ENCODE assay signal across 8 mouse cellular contexts in genomic region chr12:44330216-44330719, GRCm38 (mm10). TPM values are rescaled to one million over a fixed set of nuclear protein-coding genes. Genes with fewer than 3 reads are reported as not detected.
DNase-seq lines count a peak whose midpoint lies in the region; ATAC-seq lines count a peak whose summit lies in the region.

No protein-coding gene starts in this region.

- ATAC-seq in forebrain, embryonic 16.5 days: peak; percentile 51
- 0 out of 2 replicates have a peak, but pooled peaks have one; percentile 24 for ATAC-seq in midbrain, embryonic 12.5 days (ENCODE audit: low FRiP score, low read depth)

- no peaks in the 10 kb centered on the region for H3K9me3 ChIP-seq in forebrain, embryonic 16.5 days (ENCODE audit: control insufficient read depth, low read length)
- H3K9me3 ChIP-seq in midbrain, embryonic 12.5 days: no peaks in the 10 kb centered on the region

- H3K4me3 ChIP-seq in forebrain, embryonic 16.5 days (replicated peaks; ENCODE audit: low read length): peak overlapping the region; percentile 93
- peak overlapping the region; percentile 81 for H3K4me3 ChIP-seq in midbrain, embryonic 12.5 days

- H3K4me1 ChIP-seq in forebrain, embryonic 16.5 days (replicated peaks; ENCODE audit: control insufficient read depth, insufficient read depth, low read length): peaks cover 28% of the 10 kb centered on the region
- H3K4me1 ChIP-seq in midbrain, embryonic 12.5 days: peaks cover 27% of the 10 kb centered on the region

- peak overlapping the region; percentile 91 for H3K27ac ChIP-seq in forebrain, embryonic 16.5 days (ENCODE audit: low read length)
- H3K27ac ChIP-seq in midbrain, embryonic 12.5 days (replicated peaks): peak overlapping the region; percentile 94

- peak overlapping the region; percentile 75 for H3K4me2 ChIP-seq in forebrain, embryonic 16.5 days (ENCODE audit: low read length)
- peak overlapping the region; percentile 77 for H3K4me2 ChIP-seq in midbrain, embryonic 12.5 days (replicated peaks)

- H3K36me3 ChIP-seq in forebrain, embryonic 16.5 days (ENCODE audit: control insufficient read depth, insufficient read depth): no peaks in the 10 kb centered on the region
- H3K36me3 ChIP-seq in midbrain, embryonic 12.5 days: no peaks in the 10 kb centered on the region

- H3K27me3 ChIP-seq in forebrain, embryonic 16.5 days (replicated peaks; ENCODE audit: control insufficient read depth, insufficient read depth, low read length): no peaks in the 10 kb centered on the region
- 0 out of 2 replicates have a peak, but pooled peaks cover 4% of the 10 kb centered on the region for H3K27me3 ChIP-seq in midbrain, embryonic 12.5 days

- DNase-seq in layer of hippocampus, postnatal 36 days: peak; percentile 28 to 35
- DNase-seq in layer of hippocampus, adult 8-10 months (ENCODE audit: low spot score in 2 of 2): no peak
- peak; percentile 30 for DNase-seq in cerebellum, adult 9-11 months
- no peak for DNase-seq in adrenal gland, adult 2 months
- DNase-seq in spleen, adult 12 weeks (ENCODE audit: low spot score): no peak
- DNase-seq in gastrocnemius, adult 18-20 months (ENCODE audit: low spot score): no peak

- H3K9ac ChIP-seq in forebrain, embryonic 16.5 days (replicated peaks; ENCODE audit: low read depth, low read length): peak overlapping the region; percentile 91
- peak overlapping the region; percentile 85 for H3K9ac ChIP-seq in midbrain, embryonic 12.5 days (replicated peaks)

- 2% methylated on average over 9 of the region's 9 CpGs for WGBS in forebrain, embryonic 16.5 days
- WGBS in midbrain, embryonic 12.5 days: 0% methylated on average over 9 of the region's 9 CpGs

RNA-seq across cellular contexts. Expression of gene Nrcam, which starts 1.6 kb away (rescaled TPM):
- total RNA-seq in layer of hippocampus, postnatal 36 days (2021): 100 to 1,000 TPM; 531 TPM
- total RNA-seq in layer of hippocampus, adult 8-10 months (2022): 100 to 1,000 TPM; 495 to 532 (median 509) TPM
- polyA plus RNA-seq in forebrain, embryonic 16.5 days (2015; fragmentation: Nextera tagmentation; extraction: Ambion mirVana): 129 and 139 TPM in 2 replicates
- 123 and 131 TPM in 2 replicates for polyA plus RNA-seq in midbrain, embryonic 12.5 days (2016; fragmentation: Nextera tagmentation; extraction: Ambion mirVana)
- 1 to 10 TPM; 5.2 to 6.7 TPM for total RNA-seq in adrenal gland, adult 2 months (2021)
- polyA plus RNA-seq in adrenal gland, adult 2 months (2012; rRNA removed): 0.53 and 0.62 TPM in 2 replicates
- under 1 TPM; 0.33 to 0.57 TPM for total RNA-seq in gastrocnemius, adult 18-20 months (2021)

Comparison
In these comparisons a context has a peak if more than half of its experiments do, and no peak if none do; other contexts are left out.
1. DNase-seq: peak in layer of hippocampus, postnatal 36 days (2 of 2) and cerebellum, adult 9-11 months (single experiment); none in layer of hippocampus, adult 8-10 months (0 of 2), adrenal gland, adult 2 months (single experiment), spleen, adult 12 weeks (single experiment) and gastrocnemius, adult 18-20 months (single experiment).
2. RNA of gene Nrcam, which starts 1.6 kb away (total RNA-seq): 531 TPM in layer of hippocampus, postnatal 36 days and 495 to 532 TPM in layer of hippocampus, adult 8-10 months; 5.2 to 6.7 TPM in adrenal gland, adult 2 months and 0.33 to 0.57 TPM in gastrocnemius, adult 18-20 months; every median in the first group is over 10 times any median in the second.